Mouse (Mus musculus): ENCODE data around the gene Vmp1. TPM values are rescaled to one million over a fixed set of nuclear protein-coding genes. Genes with fewer than 3 reads are reported as not detected.

Vmp1 gene
- polyA plus RNA-seq, 1 experiment from 2014 or later, result 101 TPM

- Histone ChIP-seq H3K4me2 (ENCODE audit: low read depth, low read length) (peak overlapping the region; percentile 49), H3K4me1 (replicated peaks; ENCODE audit: control insufficient read depth, insufficient read depth, low read length) (peaks cover 50% of the 10 kb centered on the region), H3K36me3 (ENCODE audit: control insufficient read depth, insufficient read depth, low read length) (no peaks in the 10 kb centered on the region), H3K9ac (ENCODE audit: low read length) (no peak overlapping the region; the same call in 1 of the 2 replicates), H3K4me3 (ENCODE audit: low read length) (no peak overlapping the region), H3K9me3 (ENCODE audit: control insufficient read depth, low read length) (no peaks in the 10 kb centered on the region), H3K27ac (ENCODE audit: low read length) (peak overlapping the region; percentile 84), H3K27me3 (ENCODE audit: control insufficient read depth, insufficient read depth, low read depth, low read length) (no peaks in the 10 kb centered on the region)
- 65% methylated on average over 12 of the region's 12 CpGs for WGBS
- ATAC-seq (ENCODE audit: low read depth), result no peak
Measured at GRCm38 (mm10) chr11:86581943-86582542, 101.6 kb downstream of the Vmp1 start.

- no peaks in the 10 kb centered on the region for H3K36me3 ChIP-seq (ENCODE audit: control insufficient read depth, insufficient read depth, low read length)
- peak overlapping the region; percentile 84 for H3K27ac ChIP-seq (ENCODE audit: low read length)
- H3K9ac ChIP-seq (ENCODE audit: low read length), result peak overlapping the region; percentile 53
- 18% methylated on average over 11 of the region's 11 CpGs for WGBS
- H3K4me3 ChIP-seq (ENCODE audit: low read length), result peak overlapping the region; percentile 31
- no peaks in the 10 kb centered on the region for H3K27me3 ChIP-seq (ENCODE audit: control insufficient read depth, insufficient read depth, low read depth, low read length)
- H3K4me1 ChIP-seq (replicated peaks; ENCODE audit: control insufficient read depth, insufficient read depth, low read length), result peaks cover 55% of the 10 kb centered on the region
- ATAC-seq (ENCODE audit: low read depth), result peak; percentile 65
- H3K9me3 ChIP-seq (ENCODE audit: control insufficient read depth, low read length), result no peaks in the 10 kb centered on the region
- H3K4me2 ChIP-seq (ENCODE audit: low read depth, low read length), result peak overlapping the region; percentile 49
Measured at GRCm38 (mm10) chr11:86581250-86581753, 102.3 kb downstream of the Vmp1 start.

GRCm38 (mm10) chr11:86580319-86581113 is 103.1 kb downstream of the Vmp1 start:
- peak overlapping the region; percentile 49; the same call in 1 of the 2 replicates for H3K4me2 ChIP-seq (ENCODE audit: low read depth, low read length)
- H3K4me3 ChIP-seq (ENCODE audit: low read length), result no peak overlapping the region
- 69% methylated on average over 9 of the region's 9 CpGs for WGBS
- peaks cover 59% of the 10 kb centered on the region for H3K4me1 ChIP-seq (replicated peaks; ENCODE audit: control insufficient read depth, insufficient read depth, low read length)
- H3K9ac ChIP-seq (ENCODE audit: low read length), result peak overlapping the region; percentile 53; the same call in 1 of the 2 replicates
- H3K27ac ChIP-seq (ENCODE audit: low read length), result peak overlapping the region; percentile 84
- H3K36me3 ChIP-seq (ENCODE audit: control insufficient read depth, insufficient read depth, low read length), result no peaks in the 10 kb centered on the region
- H3K9me3 ChIP-seq (ENCODE audit: control insufficient read depth, low read length), result no peaks in the 10 kb centered on the region
- ATAC-seq (ENCODE audit: low read depth), result no peak
- H3K27me3 ChIP-seq (ENCODE audit: control insufficient read depth, insufficient read depth, low read depth, low read length), result no peaks in the 10 kb centered on the region

GRCm38 (mm10) chr11:86579731-86580318 is 103.8 kb downstream of the Vmp1 start:
- Histone ChIP-seq H3K4me2 (ENCODE audit: low read depth, low read length) (no peak overlapping the region), H3K27me3 (ENCODE audit: control insufficient read depth, insufficient read depth, low read depth, low read length) (no peaks in the 10 kb centered on the region), H3K4me3 (ENCODE audit: low read length) (no peak overlapping the region), H3K36me3 (ENCODE audit: control insufficient read depth, insufficient read depth, low read length) (no peaks in the 10 kb centered on the region), H3K27ac (ENCODE audit: low read length) (peak overlapping the region; percentile 58), H3K9me3 (ENCODE audit: control insufficient read depth, low read length) (no peaks in the 10 kb centered on the region), H3K9ac (ENCODE audit: low read length) (no peak overlapping the region), H3K4me1 (replicated peaks; ENCODE audit: control insufficient read depth, insufficient read depth, low read length) (peaks cover 61% of the 10 kb centered on the region)
- ATAC-seq (ENCODE audit: low read depth), result no peak
- WGBS, result 58% methylated on average over 10 of the region's 10 CpGs

- Histone ChIP-seq H3K27me3 (ENCODE audit: control insufficient read depth, insufficient read depth, low read depth, low read length) (no peaks in the 10 kb centered on the region), H3K4me3 (ENCODE audit: low read length) (no peak overlapping the region), H3K36me3 (ENCODE audit: control insufficient read depth, insufficient read depth, low read length) (no peaks in the 10 kb centered on the region), H3K27ac (ENCODE audit: low read length) (peak overlapping the region; percentile 58), H3K4me1 (replicated peaks; ENCODE audit: control insufficient read depth, insufficient read depth, low read length) (peaks cover 64% of the 10 kb centered on the region), H3K4me2 (ENCODE audit: low read depth, low read length) (no peak overlapping the region), H3K9me3 (ENCODE audit: control insufficient read depth, low read length) (no peaks in the 10 kb centered on the region), H3K9ac (ENCODE audit: low read length) (peak overlapping the region; percentile 26; the same call in 1 of the 2 replicates)
- ATAC-seq (ENCODE audit: low read depth), result no peak
- WGBS, result 50% methylated on average over 25 of the region's 25 CpGs
Measured at GRCm38 (mm10) chr11:86578809-86579730, 104.6 kb downstream of the Vmp1 start.

GRCm38 (mm10) chr11:86578106-86578808 is 105.4 kb downstream of the Vmp1 start:
- Histone ChIP-seq H3K9me3 (ENCODE audit: control insufficient read depth, low read length) (no peaks in the 10 kb centered on the region), H3K4me1 (replicated peaks; ENCODE audit: control insufficient read depth, insufficient read depth, low read length) (peaks cover 62% of the 10 kb centered on the region), H3K4me2 (ENCODE audit: low read depth, low read length) (no peak overlapping the region), H3K4me3 (ENCODE audit: low read length) (no peak overlapping the region), H3K27me3 (ENCODE audit: control insufficient read depth, insufficient read depth, low read depth, low read length) (no peaks in the 10 kb centered on the region), H3K9ac (ENCODE audit: low read length) (peak overlapping the region; percentile 26; the same call in 1 of the 2 replicates), H3K36me3 (ENCODE audit: control insufficient read depth, insufficient read depth, low read length) (no peaks in the 10 kb centered on the region), H3K27ac (ENCODE audit: low read length) (peak overlapping the region; percentile 74)
- ATAC-seq (ENCODE audit: low read depth), result no peak
- 55% methylated on average over 6 of the region's 6 CpGs for WGBS

- H3K4me2 ChIP-seq (ENCODE audit: low read depth, low read length), result no peak overlapping the region
- H3K9me3 ChIP-seq (ENCODE audit: control insufficient read depth, low read length), result no peaks in the 10 kb centered on the region
- no peaks in the 10 kb centered on the region for H3K36me3 ChIP-seq (ENCODE audit: control insufficient read depth, insufficient read depth, low read length)
- peak; percentile 54 for ATAC-seq (ENCODE audit: low read depth)
- no peak overlapping the region for H3K4me3 ChIP-seq (ENCODE audit: low read length)
- peak overlapping the region; percentile 74 for H3K27ac ChIP-seq (ENCODE audit: low read length)
- no peaks in the 10 kb centered on the region for H3K27me3 ChIP-seq (ENCODE audit: control insufficient read depth, insufficient read depth, low read depth, low read length)
- H3K9ac ChIP-seq (ENCODE audit: low read length), result no peak overlapping the region
- H3K4me1 ChIP-seq (replicated peaks; ENCODE audit: control insufficient read depth, insufficient read depth, low read length), result peaks cover 61% of the 10 kb centered on the region
- WGBS, result 65% methylated on average over 4 of the region's 4 CpGs
Measured at GRCm38 (mm10) chr11:86577231-86577630, 106.4 kb downstream of the Vmp1 start.

GRCm38 (mm10) chr11:86575632-86576378 is 107.8 kb downstream of the Vmp1 start:
- no peaks in the 10 kb centered on the region for H3K27me3 ChIP-seq (ENCODE audit: control insufficient read depth, insufficient read depth, low read depth, low read length)
- no peak overlapping the region for H3K9ac ChIP-seq (ENCODE audit: low read length)
- H3K9me3 ChIP-seq (ENCODE audit: control insufficient read depth, low read length), result no peaks in the 10 kb centered on the region
- no peak for ATAC-seq (ENCODE audit: low read depth)
- WGBS, result 65% methylated on average over 7 of the region's 7 CpGs
- no peaks in the 10 kb centered on the region for H3K36me3 ChIP-seq (ENCODE audit: control insufficient read depth, insufficient read depth, low read length)
- peak overlapping the region; percentile 57 for H3K27ac ChIP-seq (ENCODE audit: low read length)
- H3K4me3 ChIP-seq (ENCODE audit: low read length), result no peak overlapping the region
- no peak overlapping the region for H3K4me2 ChIP-seq (ENCODE audit: low read depth, low read length)
- H3K4me1 ChIP-seq (replicated peaks; ENCODE audit: control insufficient read depth, insufficient read depth, low read length), result peaks cover 56% of the 10 kb centered on the region
